ENCODE assay signal across 9 mouse cellular contexts in genomic region chr2:94524536-94524935, GRCm38 (mm10).
DNase-seq lines count a peak whose midpoint lies in the region; ATAC-seq and TF ChIP-seq lines count a peak whose summit lies in the region.
"Had no signal": no experiment of that assay in that cellular context is flagged by ENCODE, and none has a peak within 500 bp of the region (broad histone marks: within the 10 kb centered on the region; RNA-seq: fewer than 3 reads in every experiment).

No protein-coding gene starts in this region.

- no peaks in the 10 kb centered on the region; the same call in 1 of the 2 replicates for H3K4me1 ChIP-seq in hindbrain, embryonic 11.5 days (replicated peaks; ENCODE audit: control insufficient read depth, insufficient read depth, low read length)
- H3K4me1 ChIP-seq in hindbrain, postnatal 0 days (ENCODE audit: insufficient read depth, low read length) = no peaks in the 10 kb centered on the region
- H3K4me1 ChIP-seq in hindbrain, embryonic 14.5 days (replicated peaks; ENCODE audit: control insufficient read depth, insufficient read depth, low read length) = no peaks in the 10 kb centered on the region

- peak; percentile 65 for DNase-seq in hindbrain, embryonic 11.5 days (ENCODE audit: low spot score)
- no peak for DNase-seq in hindbrain, postnatal 0 days (ENCODE audit: low spot score)
- peak; percentile 2 for DNase-seq in A20 (ENCODE audit: low read depth, low spot score)
- DNase-seq in adrenal gland, adult 18-20 months (ENCODE audit: low spot score in 2 of 2) = peak; percentile 5 to 30
- peak; percentile 76 for DNase-seq in kidney, postnatal 10 days
- DNase-seq in layer of hippocampus, adult 9-11 months = no peak
- DNase-seq in hindbrain, embryonic 14.5 days (ENCODE audit: low spot score) = no peak
- DNase-seq: left cerebral cortex, postnatal 4 days had no signal

- no peak overlapping the region for H3K9ac ChIP-seq in hindbrain, embryonic 11.5 days (ENCODE audit: low read depth, low read length)
- H3K9ac ChIP-seq in hindbrain, postnatal 0 days (replicated peaks; ENCODE audit: low read length) = no peak overlapping the region
- H3K9ac ChIP-seq in hindbrain, embryonic 14.5 days = no peak overlapping the region

- H3K9me3 ChIP-seq in hindbrain, embryonic 11.5 days (ENCODE audit: control insufficient read depth, low read length) = no peaks in the 10 kb centered on the region
- H3K9me3 ChIP-seq in hindbrain, postnatal 0 days (ENCODE audit: low read length) = no peaks in the 10 kb centered on the region
- no peaks in the 10 kb centered on the region for H3K9me3 ChIP-seq in hindbrain, embryonic 14.5 days (ENCODE audit: control insufficient read depth, low read length)

- no peak overlapping the region for H3K4me3 ChIP-seq in hindbrain, embryonic 11.5 days (ENCODE audit: low read depth, low read length)
- no peak overlapping the region for H3K4me3 ChIP-seq in hindbrain, postnatal 0 days (ENCODE audit: low read length)
- no peak overlapping the region for H3K4me3 ChIP-seq in hindbrain, embryonic 14.5 days (replicated peaks; ENCODE audit: low read length)

- H3K4me2 ChIP-seq in hindbrain, embryonic 11.5 days (replicated peaks; ENCODE audit: low read depth, low read length) = no peak overlapping the region
- H3K4me2 ChIP-seq in hindbrain, postnatal 0 days (ENCODE audit: low read depth, low read length) = no peak overlapping the region
- no peak overlapping the region for H3K4me2 ChIP-seq in hindbrain, embryonic 14.5 days (replicated peaks)

- H3K36me3 ChIP-seq in hindbrain, embryonic 11.5 days (ENCODE audit: control insufficient read depth, insufficient read depth, low read length) = no peaks in the 10 kb centered on the region
- H3K36me3 ChIP-seq in hindbrain, postnatal 0 days (ENCODE audit: insufficient read depth, low read length) = no peaks in the 10 kb centered on the region
- no peaks in the 10 kb centered on the region for H3K36me3 ChIP-seq in hindbrain, embryonic 14.5 days (replicated peaks; ENCODE audit: control insufficient read depth, insufficient read depth)

- ATAC-seq in hindbrain, embryonic 11.5 days (ENCODE audit: low FRiP score) = no peak
- ATAC-seq in hindbrain, postnatal 0 days = no peak
- ATAC-seq in monocyte, adult 5-6 weeks (replicated peaks; ENCODE audit: insufficient number of reproducible peaks, low FRiP score, low TSS enrichment, poor library complexity, severe bottlenecking) = no peak
- ATAC-seq in hindbrain, embryonic 14.5 days (ENCODE audit: low FRiP score) = no peak

- no peak for TF ChIP-seq CTCF in hindbrain, postnatal 0 days (IDR thresholded peaks at IDR 0.05; ENCODE audit: low read depth)

- no peaks in the 10 kb centered on the region for H3K27me3 ChIP-seq in hindbrain, embryonic 11.5 days (ENCODE audit: control insufficient read depth, insufficient read depth, low read length)
- no peaks in the 10 kb centered on the region for H3K27me3 ChIP-seq in hindbrain, postnatal 0 days (ENCODE audit: insufficient read depth, low read length)
- H3K27me3 ChIP-seq in hindbrain, embryonic 14.5 days (ENCODE audit: control insufficient read depth, insufficient read depth, low read length) = no peaks in the 10 kb centered on the region

- H3K27ac ChIP-seq in hindbrain, embryonic 11.5 days (ENCODE audit: low read depth, low read length) = no peak overlapping the region
- H3K27ac ChIP-seq in hindbrain, postnatal 0 days = no peak overlapping the region
- H3K27ac ChIP-seq in hindbrain, embryonic 14.5 days = no peak overlapping the region

- WGBS in hindbrain, embryonic 11.5 days = 32% methylated on average over 6 of the region's 6 CpGs
- 41% methylated on average over 6 of the region's 6 CpGs for WGBS in hindbrain, postnatal 0 days
- WGBS in hindbrain, embryonic 14.5 days = 37% methylated on average over 6 of the region's 6 CpGs

Comparison
In these comparisons a context has a peak if more than half of its experiments do, and no peak if none do; other contexts are left out.
1. DNase-seq: peak in hindbrain, embryonic 11.5 days (single experiment), A20 (single experiment), adrenal gland, adult 18-20 months (2 of 2) and kidney, postnatal 10 days (single experiment); none in hindbrain, postnatal 0 days (single experiment), layer of hippocampus, adult 9-11 months (single experiment) and hindbrain, embryonic 14.5 days (single experiment).